Mouse (Mus musculus): Measurements from ENCODE around the gene Plekhg6. TPM values are rescaled to one million over a fixed set of nuclear protein-coding genes. Genes with fewer than 3 reads are reported as not detected.
A peak's percentile ranks its signal among the peaks of the same experiment; 100 is the strongest.

The Plekhg6 gene
- polyA plus RNA-seq, 1 experiment from 2014 or later, result 0.19 TPM

- no peak overlapping the region for H3K4me2 ChIP-seq (replicated peaks; ENCODE audit: low read depth, low read length)
- H3K4me1 ChIP-seq (replicated peaks; ENCODE audit: control insufficient read depth, insufficient read depth, low read length), result peaks cover 8% of the 10 kb centered on the region; the same call in 1 of the 2 replicates
- no peak overlapping the region for H3K9ac ChIP-seq (ENCODE audit: low read depth, low read length)
- H3K9me3 ChIP-seq (ENCODE audit: control insufficient read depth, low read length), result no peaks in the 10 kb centered on the region
- H3K27me3 ChIP-seq (ENCODE audit: control insufficient read depth, insufficient read depth, low read length), result no peaks in the 10 kb centered on the region
- ATAC-seq (ENCODE audit: low FRiP score) (no peak), DNase-seq (ENCODE audit: low spot score) (no peak)
- H3K4me3 ChIP-seq (ENCODE audit: low read depth, low read length), result no peak overlapping the region
- 84% methylated on average over 11 of the region's 11 CpGs for WGBS
- no peak overlapping the region for H3K27ac ChIP-seq (ENCODE audit: low read depth, low read length)
- H3K36me3 ChIP-seq (ENCODE audit: control insufficient read depth, insufficient read depth, low read length), result no peaks in the 10 kb centered on the region
These were observed 27.4 kb downstream of the Plekhg6 start for GRCm38 (mm10) chr6:125353221-125353620.

GRCm38 (mm10) chr6:125352811-125353210, 27.8 kb downstream of the Plekhg6 start:
- Histone ChIP-seq H3K9me3 (ENCODE audit: control insufficient read depth, low read length) (no peaks in the 10 kb centered on the region), H3K27me3 (ENCODE audit: control insufficient read depth, insufficient read depth, low read length) (no peaks in the 10 kb centered on the region), H3K36me3 (ENCODE audit: control insufficient read depth, insufficient read depth, low read length) (no peaks in the 10 kb centered on the region), H3K4me3 (ENCODE audit: low read depth, low read length) (no peak overlapping the region), H3K27ac (ENCODE audit: low read depth, low read length) (no peak overlapping the region), H3K4me1 (replicated peaks; ENCODE audit: control insufficient read depth, insufficient read depth, low read length) (peaks cover 8% of the 10 kb centered on the region; the same call in 1 of the 2 replicates), H3K4me2 (replicated peaks; ENCODE audit: low read depth, low read length) (no peak overlapping the region), H3K9ac (ENCODE audit: low read depth, low read length) (no peak overlapping the region)
- DNase-seq (ENCODE audit: low spot score), result no peak
- ATAC-seq (ENCODE audit: low FRiP score), result no peak
- WGBS, result 46% methylated on average over 4 of the region's 4 CpGs

DNA sequence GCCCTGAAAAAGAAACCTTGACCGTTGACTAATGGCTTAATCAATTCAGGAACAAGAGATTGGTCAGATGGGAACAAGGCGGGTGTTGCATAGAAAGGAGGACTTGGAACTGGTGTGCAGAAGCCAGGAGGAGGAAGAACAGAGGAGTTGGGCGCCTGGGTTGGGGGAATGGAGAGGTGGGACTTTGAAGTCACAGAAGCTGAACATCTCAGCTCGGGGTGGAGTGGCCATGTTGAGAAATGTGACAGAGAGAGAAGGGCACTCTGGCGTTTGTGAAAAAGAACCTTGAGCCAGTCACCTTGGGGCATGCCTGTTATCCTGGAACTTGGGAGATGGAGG, 28.6 kb downstream of the Plekhg6 start:
- Histone ChIP-seq H3K4me3 (ENCODE audit: low read depth, low read length) (no peak overlapping the region), H3K9ac (ENCODE audit: low read depth, low read length) (no peak overlapping the region), H3K4me1 (replicated peaks; ENCODE audit: control insufficient read depth, insufficient read depth, low read length) (peaks cover 8% of the 10 kb centered on the region; the same call in 1 of the 2 replicates), H3K9me3 (ENCODE audit: control insufficient read depth, low read length) (no peaks in the 10 kb centered on the region), H3K27me3 (ENCODE audit: control insufficient read depth, insufficient read depth, low read length) (no peaks in the 10 kb centered on the region), H3K4me2 (replicated peaks; ENCODE audit: low read depth, low read length) (no peak overlapping the region), H3K27ac (ENCODE audit: low read depth, low read length) (no peak overlapping the region), H3K36me3 (ENCODE audit: control insufficient read depth, insufficient read depth, low read length) (no peaks in the 10 kb centered on the region)
- WGBS, result 72% methylated on average over 5 of the region's 5 CpGs
- DNase-seq (ENCODE audit: low spot score) (no peak), ATAC-seq (ENCODE audit: low FRiP score) (no peak)

DNA sequence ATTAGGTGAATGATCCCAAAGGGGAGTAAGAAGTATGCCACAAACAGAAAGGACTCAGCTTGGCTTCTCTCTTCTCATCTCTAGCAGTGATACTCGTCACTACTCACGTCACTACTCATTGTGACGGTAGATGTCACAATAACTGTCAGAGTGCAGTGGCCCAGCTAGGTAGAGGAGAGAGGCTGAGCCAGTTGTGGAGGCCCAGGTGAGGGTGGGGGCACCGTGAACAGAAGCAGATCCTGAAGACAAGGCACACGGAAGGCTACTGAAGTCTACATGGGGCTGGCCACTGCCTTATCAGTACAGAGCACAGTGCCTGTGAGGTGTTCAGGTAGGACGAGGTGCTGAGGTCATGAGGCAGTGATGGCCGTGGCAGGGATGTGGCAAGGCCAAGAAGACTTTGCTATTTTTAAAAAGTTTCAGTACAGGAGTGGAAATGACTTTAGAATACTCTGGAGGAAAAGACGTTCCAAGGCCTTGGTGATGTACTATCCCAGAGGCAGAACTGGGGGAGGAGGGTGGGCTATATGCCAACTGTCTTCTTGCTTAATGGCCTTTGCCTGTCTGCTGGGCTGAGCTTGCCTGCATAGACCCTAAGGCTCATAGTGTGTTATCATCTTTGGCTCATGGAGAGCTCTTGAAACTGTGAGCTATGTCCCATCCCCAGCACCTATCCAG, 29.1 kb downstream of the Plekhg6 start:
- Histone ChIP-seq H3K27me3 (ENCODE audit: control insufficient read depth, insufficient read depth, low read length) (no peaks in the 10 kb centered on the region), H3K9me3 (ENCODE audit: control insufficient read depth, low read length) (no peaks in the 10 kb centered on the region), H3K4me3 (ENCODE audit: low read depth, low read length) (no peak overlapping the region), H3K9ac (ENCODE audit: low read depth, low read length) (no peak overlapping the region), H3K4me1 (replicated peaks; ENCODE audit: control insufficient read depth, insufficient read depth, low read length) (peaks cover 8% of the 10 kb centered on the region; the same call in 1 of the 2 replicates), H3K27ac (ENCODE audit: low read depth, low read length) (no peak overlapping the region), H3K36me3 (ENCODE audit: control insufficient read depth, insufficient read depth, low read length) (no peaks in the 10 kb centered on the region), H3K4me2 (replicated peaks; ENCODE audit: low read depth, low read length) (no peak overlapping the region)
- DNase-seq (ENCODE audit: low spot score) (no peak), ATAC-seq (ENCODE audit: low FRiP score) (no peak)
- 79% methylated on average over 8 of the region's 8 CpGs for WGBS

GRCm38 (mm10) chr6:125350995-125351324, 29.6 kb downstream of the Plekhg6 start:
- no peak overlapping the region for H3K27ac ChIP-seq (ENCODE audit: low read depth, low read length)

DNA sequence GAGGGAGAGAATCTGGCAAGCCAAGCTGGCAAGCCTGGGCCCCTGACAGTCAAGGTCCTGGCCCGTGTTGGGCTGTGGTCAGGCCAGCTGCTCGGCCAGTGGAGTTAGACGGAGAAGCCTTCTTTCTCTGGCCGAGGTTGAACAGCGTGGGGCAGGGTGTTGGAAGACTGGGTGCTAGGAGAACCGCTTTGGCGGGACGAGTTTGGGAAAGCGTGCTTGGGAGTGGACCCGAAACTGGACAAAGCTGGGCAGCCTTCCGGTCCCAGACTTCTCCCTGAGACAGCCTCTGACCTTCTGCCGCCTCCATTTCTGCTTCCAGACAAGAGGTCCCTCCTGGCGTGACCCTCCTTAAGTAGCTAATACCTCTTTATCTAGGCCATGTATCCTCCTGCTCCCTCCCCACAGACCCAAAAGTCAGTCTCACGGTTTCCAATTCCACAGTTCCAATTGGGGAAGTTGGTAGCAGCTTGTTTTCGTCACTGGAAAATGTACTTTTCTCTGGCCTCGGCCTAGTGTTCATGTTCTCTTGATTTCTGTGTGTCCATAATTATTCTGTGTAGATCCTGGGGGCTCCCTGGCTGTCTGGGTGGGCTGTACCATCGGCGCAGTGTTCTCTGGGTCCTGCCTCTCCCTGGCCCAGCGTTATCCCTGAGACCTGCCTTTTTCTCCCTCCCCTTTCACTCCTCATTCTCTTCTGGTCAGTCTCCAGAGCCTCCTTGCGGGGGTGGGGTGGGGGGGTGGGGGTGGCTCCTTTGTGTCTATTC, 30.2 kb downstream of the Plekhg6 start:
- Histone ChIP-seq H3K4me2 (replicated peaks; ENCODE audit: low read depth, low read length) (peak overlapping the region; percentile 77), H3K9me3 (ENCODE audit: control insufficient read depth, low read length) (no peaks in the 10 kb centered on the region), H3K4me1 (replicated peaks; ENCODE audit: control insufficient read depth, insufficient read depth, low read length) (peaks cover 8% of the 10 kb centered on the region; the same call in 1 of the 2 replicates), H3K27ac (ENCODE audit: low read depth, low read length) (no peak overlapping the region; the same call in 1 of the 2 replicates), H3K9ac (ENCODE audit: low read depth, low read length) (peak overlapping the region; percentile 52), H3K27me3 (ENCODE audit: control insufficient read depth, insufficient read depth, low read length) (no peaks in the 10 kb centered on the region), H3K36me3 (ENCODE audit: control insufficient read depth, insufficient read depth, low read length) (no peaks in the 10 kb centered on the region), H3K4me3 (ENCODE audit: low read depth, low read length) (peak overlapping the region; percentile 51)
- 6% methylated on average over 20 of the region's 20 CpGs for WGBS
- ATAC-seq (ENCODE audit: low FRiP score), result 0 out of 2 replicates have a peak, but pooled peaks have one; percentile 10
- DNase-seq (ENCODE audit: low spot score), result peak; percentile 44

More at GRCm38 (mm10) chr6:125350995-125351324, 29.6 kb downstream of the Plekhg6 start:
- WGBS, result 79% methylated on average over 2 of the region's 2 CpGs
- Histone ChIP-seq H3K4me1 (replicated peaks; ENCODE audit: control insufficient read depth, insufficient read depth, low read length) (peaks cover 8% of the 10 kb centered on the region; the same call in 1 of the 2 replicates), H3K4me3 (ENCODE audit: low read depth, low read length) (peak overlapping the region; percentile 51; the same call in 1 of the 2 replicates), H3K36me3 (ENCODE audit: control insufficient read depth, insufficient read depth, low read length) (no peaks in the 10 kb centered on the region), H3K9ac (ENCODE audit: low read depth, low read length) (no peak overlapping the region), H3K4me2 (replicated peaks; ENCODE audit: low read depth, low read length) (peak overlapping the region; percentile 77), H3K27me3 (ENCODE audit: control insufficient read depth, insufficient read depth, low read length) (no peaks in the 10 kb centered on the region), H3K9me3 (ENCODE audit: control insufficient read depth, low read length) (no peaks in the 10 kb centered on the region)
- DNase-seq (ENCODE audit: low spot score), result no peak
- no peak for ATAC-seq (ENCODE audit: low FRiP score)

- DNase-seq (ENCODE audit: low spot score) (peak; percentile 75), ATAC-seq (ENCODE audit: low FRiP score) (peak; percentile 66)
- Histone ChIP-seq H3K27ac (ENCODE audit: low read depth, low read length) (0 out of 2 replicates have a peak overlapping the region, but pooled peaks have one; percentile 30), H3K9me3 (ENCODE audit: control insufficient read depth, low read length) (no peaks in the 10 kb centered on the region), H3K4me2 (replicated peaks; ENCODE audit: low read depth, low read length) (peak overlapping the region; percentile 77), H3K9ac (ENCODE audit: low read depth, low read length) (peak overlapping the region; percentile 52), H3K36me3 (ENCODE audit: control insufficient read depth, insufficient read depth, low read length) (no peaks in the 10 kb centered on the region), H3K4me1 (replicated peaks; ENCODE audit: control insufficient read depth, insufficient read depth, low read length) (peaks cover 8% of the 10 kb centered on the region; the same call in 1 of the 2 replicates), H3K27me3 (ENCODE audit: control insufficient read depth, insufficient read depth, low read length) (0 out of 2 replicates have a peak, but pooled peaks cover under 1% of the 10 kb centered on the region), H3K4me3 (ENCODE audit: low read depth, low read length) (peak overlapping the region; percentile 51)
- under 1% methylated on average over 27 of the region's 27 CpGs for WGBS
These were observed 30.9 kb downstream of the Plekhg6 start for GRCm38 (mm10) chr6:125349575-125350230.

DNA sequence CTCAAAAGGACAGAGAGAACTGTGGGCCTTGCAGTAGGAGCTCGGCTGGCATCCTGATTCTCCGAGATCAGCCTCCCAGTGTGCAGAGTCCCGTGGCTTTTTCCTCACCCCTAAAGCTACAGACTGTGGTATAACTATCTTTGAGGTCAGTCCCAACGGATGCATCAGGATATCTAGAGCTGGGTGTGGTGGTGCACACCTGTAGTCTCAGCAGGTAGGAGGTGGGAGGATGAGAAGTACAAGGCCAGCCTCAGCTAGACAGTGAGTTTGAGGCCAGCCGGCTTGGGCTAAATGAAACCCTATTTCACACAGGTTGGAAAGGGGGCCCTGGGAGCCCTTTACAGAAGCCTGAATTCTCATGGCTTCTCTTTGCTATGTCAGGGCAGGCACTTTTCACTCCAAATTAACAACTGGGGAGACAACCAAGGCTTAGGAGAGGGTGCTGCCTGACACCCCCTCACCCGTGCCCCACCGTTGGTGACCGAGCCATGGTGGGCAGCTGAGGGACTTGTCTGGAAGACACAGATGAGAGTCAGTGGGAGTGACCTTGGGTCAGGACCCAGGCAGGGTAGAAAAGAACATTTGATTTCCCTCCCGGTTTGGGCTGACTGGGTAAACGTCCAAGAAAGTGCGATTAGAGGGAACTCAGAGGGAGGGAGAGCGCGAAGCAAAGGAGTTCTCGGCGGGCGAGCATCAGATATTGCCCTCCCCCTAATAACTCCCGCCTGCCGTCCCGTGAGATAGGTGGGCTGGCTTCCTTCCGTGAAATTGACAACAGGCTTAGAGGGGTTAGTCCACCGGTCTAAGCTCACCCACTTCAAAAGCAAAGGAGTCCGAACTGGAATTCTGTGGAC, 31.6 kb downstream of the Plekhg6 start, which contains the start of gene Tnfrsf1a:
Tnfrsf1a (plus strand) TSS at position 642 of the 854 bp plus-strand sequence.
- no peaks in the 10 kb centered on the region for H3K9me3 ChIP-seq (ENCODE audit: control insufficient read depth, low read length)
- 0 out of 2 replicates have a peak within 1 kb of the TSS, but pooled peaks have one; percentile 30 for H3K27ac ChIP-seq (ENCODE audit: low read depth, low read length)
- 4% methylated on average over 22 of the region's 22 CpGs for WGBS
- peak within 1 kb of the TSS; percentile 77 for H3K4me2 ChIP-seq (replicated peaks; ENCODE audit: low read depth, low read length)
- ATAC-seq (ENCODE audit: low FRiP score) (no peak), DNase-seq (ENCODE audit: low spot score) (no peak)
- 0 out of 2 replicates have a peak, but pooled peaks cover 2% of the 10 kb centered on the region for H3K27me3 ChIP-seq (ENCODE audit: control insufficient read depth, insufficient read depth, low read length)
- H3K4me1 ChIP-seq (replicated peaks; ENCODE audit: control insufficient read depth, insufficient read depth, low read length), result peaks cover 8% of the 10 kb centered on the region; the same call in 1 of the 2 replicates
- no peaks in the 10 kb centered on the region for H3K36me3 ChIP-seq (ENCODE audit: control insufficient read depth, insufficient read depth, low read length)
- H3K4me3 ChIP-seq (ENCODE audit: low read depth, low read length), result peak within 1 kb of the TSS; percentile 51
- peak within 1 kb of the TSS; percentile 52 for H3K9ac ChIP-seq (ENCODE audit: low read depth, low read length)
